Mouse (Mus musculus) cerebellum, adult 8-10 months (tissue): ENCODE data around the gene Pheta1.

Experiments used
- DNase-seq: peaks from one replicate; pipeline ENCODE4 v3.0.0; 2022

Gene Pheta1

DNA sequence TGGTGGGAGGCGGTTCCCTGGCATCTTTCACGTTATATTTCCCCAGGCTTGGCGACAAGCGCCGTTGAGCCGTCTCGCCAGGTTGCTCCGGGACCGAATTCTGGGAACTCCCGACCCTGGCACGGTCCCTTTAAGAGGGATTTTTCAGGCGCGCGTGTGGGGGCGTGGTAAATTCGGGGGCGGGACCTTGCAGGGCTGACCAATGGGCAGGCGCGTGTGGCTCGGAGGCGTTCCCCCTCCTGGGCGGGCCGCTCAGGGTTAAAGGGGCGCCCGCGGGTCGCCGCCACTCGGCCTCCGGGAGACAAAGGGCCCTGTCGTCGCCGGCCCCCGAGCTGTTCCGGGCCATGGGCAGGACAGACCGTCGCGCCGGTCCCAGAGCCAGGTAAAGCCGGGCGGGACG, at the start of gene Pheta1:
Pheta1 (plus strand) TSS at position 242 of the 400 bp plus-strand sequence.
- peak; percentile 93 for DNase-seq

DNA sequence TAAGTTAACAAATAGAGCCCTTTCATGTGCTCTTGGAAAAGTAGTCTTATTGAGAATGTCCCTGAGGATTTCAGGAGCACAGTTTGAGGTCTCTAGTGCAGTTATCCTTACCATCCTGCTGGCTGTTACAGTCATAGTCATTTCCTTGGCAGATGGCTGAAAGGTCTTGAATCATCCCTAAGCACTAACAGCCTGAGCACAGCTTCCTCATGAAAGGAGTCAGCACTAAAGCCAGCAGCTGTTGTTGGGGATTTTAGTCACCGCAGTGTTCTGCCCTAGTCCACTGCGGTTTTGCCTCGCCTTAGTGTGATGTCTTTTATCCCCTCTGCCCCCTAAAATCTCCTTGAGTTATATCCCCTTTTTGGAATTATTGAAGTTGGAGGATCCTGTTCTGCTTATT, 41.6 kb upstream of the Pheta1 start:
- peak; percentile 23 for DNase-seq

DNA sequence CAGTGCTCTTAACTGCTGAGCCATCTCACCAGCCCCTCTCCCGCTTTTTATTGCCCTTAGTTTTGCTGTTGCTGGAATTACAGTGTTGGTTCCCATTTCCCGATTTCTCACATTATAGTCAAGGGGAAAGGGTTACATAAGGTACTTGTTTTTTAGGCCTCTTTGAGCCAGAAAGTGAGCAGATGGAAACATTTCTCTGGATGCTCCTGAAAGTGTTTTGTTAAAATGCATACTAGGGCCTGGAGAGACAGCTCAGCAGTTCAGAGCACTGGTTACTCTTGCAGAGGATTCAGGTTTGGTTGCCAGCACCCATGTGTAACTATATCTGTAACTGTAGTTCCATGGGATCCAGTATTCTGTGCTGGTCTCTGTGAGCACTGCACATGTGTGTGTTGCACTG, 40.6 kb upstream of the Pheta1 start:
- DNase-seq, result no peak

DNA sequence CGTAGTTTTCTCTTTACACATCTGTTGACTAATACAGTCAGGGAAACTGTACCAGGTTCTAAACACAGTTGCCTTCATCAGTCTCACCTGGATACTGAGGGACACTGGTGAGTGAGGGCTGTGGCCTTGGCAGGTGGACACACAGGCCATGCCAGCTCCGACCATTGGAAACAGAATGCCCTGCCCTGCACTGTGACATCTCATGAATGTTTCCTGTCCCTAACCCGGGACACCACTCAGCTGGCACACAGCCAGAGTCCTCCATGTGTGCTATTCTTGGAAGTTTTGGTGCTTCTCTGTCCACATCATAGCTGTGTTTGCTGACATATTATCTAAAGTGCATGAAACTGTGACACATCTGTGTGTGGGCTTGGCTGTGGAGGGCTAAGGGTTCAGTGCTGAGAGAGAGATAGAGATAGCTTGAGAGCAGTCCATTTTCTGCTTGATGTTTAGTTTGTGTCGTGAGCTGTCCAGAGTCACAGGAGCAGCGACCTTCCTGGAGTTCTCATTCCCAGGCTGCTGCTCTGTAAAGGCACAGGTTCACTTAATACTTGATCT, 39.0 kb upstream of the Pheta1 start:
- peak; percentile 43 for DNase-seq

DNA sequence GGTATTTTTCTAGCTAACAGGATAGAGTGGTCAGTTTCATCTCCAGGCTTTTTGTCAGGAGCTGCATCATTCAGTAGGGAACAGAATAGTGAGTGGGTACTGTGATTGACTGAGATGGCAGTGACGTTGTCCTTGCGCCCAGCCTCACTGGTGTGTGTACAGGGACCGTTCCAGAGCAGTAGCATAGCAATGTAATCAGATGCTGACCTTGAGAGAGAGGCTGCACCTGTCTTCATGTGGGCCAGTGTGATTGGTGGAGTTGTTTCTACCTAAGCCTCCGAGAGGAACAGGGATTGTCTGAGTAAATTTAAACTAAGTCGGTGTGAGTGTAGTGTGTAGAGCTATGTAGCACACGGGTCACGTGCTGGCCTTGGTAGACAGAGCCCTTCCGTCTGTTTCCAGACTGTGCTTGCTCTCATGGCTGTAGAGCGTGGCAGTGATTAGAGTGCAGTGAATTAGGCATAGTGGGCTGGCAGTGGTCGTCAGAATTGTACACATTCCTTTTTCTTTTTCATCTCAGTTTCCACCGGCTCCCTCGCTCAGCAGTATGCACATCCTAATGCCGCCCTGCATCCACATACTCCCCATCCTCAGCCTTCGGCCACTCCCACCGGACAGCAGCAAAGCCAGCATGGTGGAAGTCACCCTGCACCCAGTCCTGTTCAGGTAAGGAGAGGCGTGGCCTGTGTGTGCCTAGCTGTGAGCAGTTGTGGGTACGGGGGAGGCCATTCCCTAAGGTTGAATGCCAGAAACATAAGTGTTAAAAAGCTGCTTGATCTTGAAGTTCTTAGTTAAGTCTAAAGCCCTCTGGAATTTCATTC, 38.2 kb upstream of the Pheta1 start:
- no peak for DNase-seq

DNA sequence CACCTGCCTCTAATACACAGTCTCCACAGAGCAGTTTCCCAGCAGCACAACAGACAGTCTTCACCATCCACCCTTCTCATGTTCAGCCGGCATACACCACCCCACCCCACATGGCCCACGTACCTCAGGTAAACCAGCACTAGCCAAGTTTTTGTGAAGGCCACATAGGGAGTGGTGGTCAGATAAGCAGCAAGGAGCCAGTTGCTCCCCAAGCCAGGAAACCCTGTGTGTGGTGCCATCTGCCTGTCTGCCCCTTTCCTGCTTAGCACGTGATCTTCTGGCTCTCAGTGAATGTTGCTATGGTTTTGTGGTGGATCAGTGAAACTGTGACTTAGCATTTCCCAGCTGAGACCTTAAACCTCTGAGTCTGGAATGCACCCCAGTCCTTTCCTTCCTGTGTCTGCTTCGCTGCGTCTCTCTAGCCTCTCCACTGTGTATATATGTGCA, 37.3 kb upstream of the Pheta1 start:
- peak; percentile 48 for DNase-seq

DNA sequence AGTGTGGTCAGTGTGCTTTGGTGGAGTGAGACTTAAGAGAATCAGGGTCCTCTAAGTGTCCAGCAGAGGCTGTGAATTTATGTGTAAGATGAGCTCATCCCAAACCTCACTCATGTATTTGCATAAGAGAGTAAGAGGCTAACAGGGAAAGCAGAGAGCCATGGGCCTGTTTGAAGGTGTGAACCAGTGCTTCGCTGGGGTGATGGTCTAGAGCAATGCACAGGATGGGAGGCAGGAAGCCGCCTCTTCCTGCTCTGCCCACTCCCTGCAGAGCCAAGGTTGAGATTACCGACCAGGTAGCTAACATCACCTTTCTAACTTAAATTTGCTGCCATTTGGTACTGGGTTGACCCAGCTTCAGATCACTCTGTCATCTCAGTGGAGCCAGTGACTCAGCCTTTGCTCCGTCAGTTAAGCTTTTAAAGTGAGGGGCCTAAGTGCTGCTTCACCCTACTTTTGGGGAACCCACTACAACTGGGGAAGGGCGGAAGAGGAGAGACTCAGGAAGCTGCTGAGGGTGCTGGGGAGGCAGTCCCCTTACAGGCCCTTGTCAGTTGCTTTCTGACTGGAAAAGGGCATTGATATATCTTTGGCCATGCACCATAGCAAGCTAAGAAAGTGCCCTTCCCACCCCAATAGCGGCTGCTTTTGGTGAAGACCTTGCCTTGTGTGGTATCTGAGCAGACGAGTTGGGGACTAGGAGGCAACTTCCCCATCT, 36.1 kb upstream of the Pheta1 start:
- DNase-seq, result peak; percentile 15

DNA sequence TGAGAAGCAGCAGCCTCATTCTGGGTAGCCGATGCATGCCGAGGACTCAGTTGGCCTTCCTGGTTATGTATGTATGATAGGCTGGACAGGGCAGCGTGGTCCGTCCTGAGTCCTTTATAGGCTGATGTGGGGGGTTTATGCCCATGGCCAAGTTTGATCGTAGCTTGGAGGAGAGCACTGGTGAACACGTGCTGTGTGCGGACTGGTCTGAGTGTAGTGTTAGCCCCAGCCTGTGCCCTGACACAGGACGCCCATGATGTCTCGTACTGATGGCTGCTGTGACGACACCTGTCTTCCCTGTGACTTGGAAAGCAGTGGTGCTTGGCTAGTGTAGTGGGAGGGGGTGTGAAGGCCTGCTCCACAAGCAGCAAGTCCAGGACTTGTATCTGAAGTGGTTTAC, 35.0 kb upstream of the Pheta1 start:
- DNase-seq, result peak; percentile 22

DNA sequence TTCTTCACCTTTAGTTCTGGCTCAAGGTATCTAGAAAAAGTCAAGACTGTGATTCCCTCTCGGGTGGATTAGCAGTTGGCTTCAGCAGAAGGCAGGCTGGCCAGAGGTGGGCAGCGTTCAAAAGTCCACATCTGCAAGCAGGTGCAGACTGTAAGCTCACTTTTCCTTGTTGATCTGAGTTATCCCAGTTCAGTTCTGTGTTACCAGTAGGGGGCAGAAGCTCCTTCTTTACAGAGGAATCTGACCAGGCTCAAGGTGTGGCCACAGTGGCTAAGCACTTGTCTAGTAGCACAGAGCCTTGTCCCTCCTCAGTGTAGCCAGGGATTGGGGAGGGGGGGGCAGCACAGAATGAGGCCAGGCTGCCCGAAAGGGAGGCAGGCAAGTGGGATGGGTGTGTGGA, 33.7 kb upstream of the Pheta1 start:
- peak; percentile 78 for DNase-seq

DNA sequence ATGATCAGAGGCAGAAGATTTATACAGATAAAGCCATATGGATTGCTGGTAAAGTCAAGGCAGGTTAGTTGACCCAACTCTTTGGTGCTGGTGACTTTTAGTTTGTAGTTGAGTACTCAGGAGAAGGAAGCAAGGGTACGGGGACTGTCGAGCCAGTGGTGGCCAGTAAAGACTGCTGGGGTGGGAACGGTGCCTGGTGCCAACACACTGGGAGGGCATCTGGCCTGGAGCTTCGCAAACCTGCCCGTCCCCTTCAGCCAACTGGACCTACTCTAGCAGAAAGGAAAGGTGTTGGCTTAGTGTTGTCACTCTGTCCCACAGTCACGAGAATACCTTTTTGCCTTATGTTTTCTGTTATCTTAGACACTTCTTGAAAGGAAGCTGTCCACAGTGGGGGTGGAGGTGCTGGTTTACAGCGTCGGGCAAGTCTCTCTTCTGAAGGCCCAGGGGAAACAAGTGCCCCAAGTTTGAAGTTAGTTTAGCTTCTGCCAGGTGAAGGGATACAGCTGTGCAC, 32.9 kb upstream of the Pheta1 start:
- peak; percentile 29 for DNase-seq

DNA sequence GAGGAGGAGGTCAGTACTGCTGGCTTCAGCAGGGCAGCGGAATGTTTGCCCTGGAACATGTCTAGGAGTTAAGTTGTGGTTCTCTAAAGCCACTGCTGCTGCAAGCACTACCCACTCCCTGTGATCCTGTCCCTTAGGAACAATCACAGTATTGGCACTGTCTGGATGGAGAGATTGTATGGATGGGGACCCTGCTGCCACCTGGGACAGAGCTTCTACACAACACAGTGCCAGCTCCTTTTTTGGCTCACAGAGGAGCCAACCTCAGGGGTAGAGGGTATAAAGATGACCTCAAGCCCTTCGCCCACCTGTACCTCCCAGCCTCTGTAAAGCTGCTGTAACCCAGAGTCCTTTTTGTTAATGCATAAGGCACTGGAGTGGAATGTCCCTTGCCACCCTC, 32.2 kb upstream of the Pheta1 start:
- DNase-seq, result peak; percentile 18

DNA sequence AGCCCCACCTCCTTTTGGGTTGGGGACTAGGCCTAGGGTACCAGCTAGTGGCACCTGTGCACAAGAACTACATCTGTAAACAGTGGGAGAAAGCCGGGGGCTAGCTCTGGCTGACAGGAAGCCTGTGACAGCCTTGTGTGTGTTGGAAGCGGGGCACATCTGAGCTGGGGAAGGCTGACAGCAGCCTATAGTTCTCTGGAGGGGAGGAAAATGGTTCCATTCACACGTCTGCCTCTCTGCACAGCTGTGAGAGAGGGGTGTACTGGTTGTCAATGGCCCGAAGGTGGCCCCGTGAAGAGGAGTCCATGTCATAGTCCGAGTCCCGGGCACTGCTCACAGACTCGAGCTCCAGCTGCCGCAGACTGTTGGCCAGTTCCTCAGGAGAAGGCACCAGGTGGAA, 31.2 kb upstream of the Pheta1 start:
- DNase-seq, result peak; percentile 28

DNA sequence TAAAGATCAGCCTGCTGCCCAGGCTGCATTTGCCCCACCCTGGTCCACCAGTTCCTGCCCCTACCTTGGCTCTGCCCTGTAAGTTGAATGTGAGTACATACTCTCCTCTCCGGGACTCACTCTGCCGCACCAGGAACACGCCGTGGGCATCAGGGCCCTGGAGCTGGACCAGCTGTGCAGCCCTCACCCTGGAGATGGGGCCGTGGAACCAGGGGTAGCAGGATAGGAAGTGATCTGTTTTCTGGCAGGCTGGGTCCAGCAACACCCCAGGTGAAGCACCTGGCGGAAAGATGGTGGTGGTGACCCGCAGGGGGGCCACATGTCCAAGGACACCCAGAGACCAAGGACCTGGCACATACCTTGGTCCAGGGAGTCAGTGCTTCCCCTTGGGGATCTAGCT, 30.4 kb upstream of the Pheta1 start:
- peak; percentile 28 for DNase-seq

DNA sequence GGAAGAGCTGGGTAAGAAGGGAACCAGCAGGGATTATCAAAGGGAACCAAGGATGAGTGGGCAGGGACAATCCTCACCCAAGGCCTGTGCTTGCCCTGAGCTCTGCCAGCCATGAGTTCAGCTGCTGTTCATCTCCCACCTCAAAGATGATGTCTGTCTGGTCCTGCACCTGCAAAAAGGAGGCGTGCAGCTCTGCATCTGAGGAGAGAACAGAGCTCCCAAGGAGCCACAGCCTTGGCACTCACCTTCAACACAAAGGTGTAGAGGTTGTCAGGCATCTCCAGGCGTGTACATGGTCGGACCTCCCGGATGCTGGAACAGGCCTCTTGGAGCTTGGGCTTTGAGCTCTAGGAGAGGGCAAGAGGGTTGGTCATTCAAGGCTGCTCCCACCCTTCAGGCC, 29.9 kb upstream of the Pheta1 start:
- no peak for DNase-seq

DNA sequence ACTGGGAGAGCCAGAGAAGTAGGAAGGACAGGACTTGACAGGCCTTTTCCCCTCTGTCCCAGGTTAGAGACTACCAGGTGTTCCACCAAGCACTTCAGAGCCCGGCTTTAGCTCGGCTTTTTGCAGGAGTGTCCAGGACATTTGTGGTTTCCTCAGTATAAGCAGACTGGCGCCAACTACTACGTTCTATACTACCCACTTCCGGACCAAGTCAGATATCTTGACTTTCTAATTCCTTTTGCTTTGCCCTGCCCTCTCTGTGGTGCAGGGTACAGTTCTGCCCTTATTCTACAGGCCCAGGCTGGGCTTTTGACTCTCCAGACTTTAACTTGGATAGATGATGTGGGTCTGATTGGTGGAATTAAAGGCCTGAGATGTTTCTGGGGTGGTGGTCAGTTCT, 29.2 kb upstream of the Pheta1 start:
- no peak for DNase-seq

DNA sequence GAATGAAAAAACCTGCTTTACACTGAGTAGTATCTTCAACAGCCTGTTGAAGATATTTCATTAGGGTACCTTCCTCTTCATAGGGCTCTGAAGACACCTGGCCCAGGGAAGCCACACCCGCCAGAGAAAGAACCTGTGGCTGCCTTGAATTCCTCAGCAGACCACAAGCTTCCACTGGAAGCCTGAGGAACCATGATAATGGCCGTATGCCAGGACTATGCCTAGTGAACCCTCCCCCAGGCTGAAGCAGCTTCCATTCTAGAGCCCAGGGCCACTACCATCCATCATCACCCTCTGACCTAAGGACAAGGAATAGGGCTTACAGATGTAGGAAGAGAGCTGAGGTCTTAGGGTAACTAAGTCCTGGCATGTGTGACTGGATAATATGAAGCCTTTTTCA, 28.6 kb upstream of the Pheta1 start:
- DNase-seq, result peak; percentile 17

DNA sequence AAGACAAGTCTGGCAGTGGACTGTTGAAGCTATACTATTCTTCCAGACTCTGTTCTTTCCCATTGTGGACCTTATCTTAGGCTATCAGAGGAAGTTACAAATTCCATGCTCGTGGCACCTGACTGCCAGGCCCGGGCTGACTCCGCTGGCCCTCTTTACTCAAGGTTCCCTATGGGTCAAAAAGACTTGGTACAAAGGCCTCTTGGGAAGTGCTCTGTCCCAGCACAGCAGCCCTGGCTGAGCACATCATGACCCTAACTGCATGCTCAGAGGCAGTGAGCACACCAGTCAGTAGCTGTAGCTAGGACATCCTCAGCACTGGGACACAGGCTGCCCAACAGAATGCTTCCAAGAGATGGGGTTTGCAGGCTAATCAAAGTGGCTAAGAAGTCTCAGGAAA, 28.1 kb upstream of the Pheta1 start:
- DNase-seq, result no peak

DNA sequence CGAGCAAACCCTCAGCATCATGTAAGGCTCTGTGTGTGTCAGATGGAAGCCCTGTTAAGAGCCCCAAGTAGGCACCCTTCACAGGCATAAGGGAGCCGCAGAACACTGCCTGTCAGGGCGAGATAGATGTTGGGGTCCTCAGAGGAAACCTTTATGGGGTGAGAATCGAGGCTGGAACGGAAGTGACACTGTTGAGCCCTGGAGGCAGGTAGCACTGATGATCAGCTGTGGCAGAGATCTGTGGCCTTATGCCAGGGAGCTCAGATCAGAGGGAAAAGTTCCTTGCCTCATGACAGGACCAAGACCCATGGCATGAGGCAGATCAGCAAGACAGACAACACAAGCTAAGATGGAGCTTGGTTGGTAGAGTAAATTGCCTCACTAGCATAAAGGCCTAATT, 27.7 kb upstream of the Pheta1 start:
- peak; percentile 34 for DNase-seq

DNA sequence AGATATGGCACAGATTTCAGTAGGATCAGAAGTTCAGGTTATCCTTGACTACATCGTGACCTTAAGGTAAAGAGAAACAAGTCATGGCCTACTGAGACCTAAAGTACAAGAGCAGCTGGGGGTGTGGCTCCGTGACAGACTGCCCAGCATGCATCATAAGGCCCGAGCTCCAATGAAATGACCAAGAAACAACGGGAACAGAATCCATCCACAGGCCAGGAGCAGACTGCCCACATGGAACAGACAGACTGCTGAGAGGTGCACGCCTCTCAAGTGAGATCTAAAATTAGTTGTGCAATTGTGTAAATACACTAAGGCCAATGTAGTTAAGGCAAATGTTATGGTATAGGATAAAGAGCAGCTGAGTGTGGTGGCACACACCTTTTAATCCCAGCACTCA, 27.2 kb upstream of the Pheta1 start:
- DNase-seq, result peak; percentile 35

DNA sequence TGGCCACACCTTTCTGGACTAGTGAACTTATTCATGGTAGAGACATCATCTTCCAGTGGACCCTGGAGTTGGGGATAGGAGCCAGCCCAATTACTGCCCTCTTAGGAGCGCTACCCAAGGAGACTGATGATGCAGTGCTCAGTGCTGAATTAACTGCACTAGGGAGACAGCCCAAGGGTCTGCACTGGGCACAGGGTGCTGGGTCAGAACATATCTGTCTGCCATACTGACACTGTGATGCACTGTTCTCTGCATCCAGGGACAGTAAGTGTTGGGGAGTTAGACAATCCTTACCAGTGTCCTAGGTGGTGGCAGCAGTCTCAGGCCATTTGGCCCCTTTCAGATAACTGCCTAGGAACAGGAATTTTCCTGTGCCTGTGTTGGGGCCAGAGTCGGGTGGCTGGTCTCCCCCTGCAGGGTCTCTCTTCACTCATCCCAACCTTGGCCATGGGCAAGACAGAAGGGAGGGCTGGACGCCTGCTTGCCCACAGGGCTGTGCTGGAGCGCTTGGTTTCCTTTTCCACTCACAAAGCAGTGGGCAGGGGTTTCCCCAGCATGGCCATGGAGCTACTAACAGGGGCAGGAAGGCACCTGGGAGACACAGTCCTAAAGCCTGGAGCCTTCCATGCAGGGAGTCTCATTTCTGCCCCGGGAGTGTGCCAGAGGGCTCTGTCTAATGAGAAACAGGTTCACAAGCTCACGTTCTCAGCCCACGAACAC, 25.8 kb upstream of the Pheta1 start:
- DNase-seq, result peak; percentile 35

DNA sequence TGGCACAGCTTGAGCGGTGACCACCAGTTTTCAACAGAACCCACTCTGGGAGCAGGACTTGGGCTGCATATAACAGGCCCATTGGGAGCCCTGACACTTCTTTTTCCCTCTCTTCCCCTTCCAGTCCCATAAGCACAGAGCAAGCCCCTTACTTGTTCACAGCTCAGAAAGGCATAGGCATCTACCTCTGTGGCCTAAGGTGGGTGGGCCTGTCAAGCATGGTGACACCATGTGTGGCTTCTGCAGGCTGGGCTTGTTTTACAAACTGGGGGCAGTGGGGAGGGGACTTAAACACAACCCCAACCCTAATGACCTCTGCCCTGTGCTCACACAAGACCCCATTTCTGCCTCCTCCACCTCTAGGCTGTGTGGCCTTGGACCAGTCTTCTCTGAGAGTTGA, 25.1 kb upstream of the Pheta1 start:
- DNase-seq, result peak; percentile 18

DNA sequence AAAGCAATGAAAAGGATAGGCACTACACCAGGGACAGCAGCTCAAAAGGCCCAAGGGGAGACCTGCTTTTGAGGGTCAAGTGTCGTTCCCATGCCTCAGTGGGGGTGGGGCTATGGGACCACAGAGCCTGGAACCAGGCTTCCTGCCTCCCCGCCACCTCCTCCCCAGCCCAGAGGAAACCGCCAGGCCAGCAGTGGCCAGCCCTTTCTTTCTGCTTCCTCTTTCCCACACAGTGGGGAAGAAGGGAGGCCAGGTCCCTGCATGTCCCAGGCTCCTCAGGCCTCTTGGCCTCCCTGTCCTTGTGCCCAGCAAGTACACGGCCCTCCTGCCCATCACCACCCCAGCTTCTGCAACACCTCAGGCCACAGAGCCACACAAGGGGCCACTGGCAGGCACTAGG, 24.7 kb upstream of the Pheta1 start:
- peak; percentile 23 for DNase-seq

DNA sequence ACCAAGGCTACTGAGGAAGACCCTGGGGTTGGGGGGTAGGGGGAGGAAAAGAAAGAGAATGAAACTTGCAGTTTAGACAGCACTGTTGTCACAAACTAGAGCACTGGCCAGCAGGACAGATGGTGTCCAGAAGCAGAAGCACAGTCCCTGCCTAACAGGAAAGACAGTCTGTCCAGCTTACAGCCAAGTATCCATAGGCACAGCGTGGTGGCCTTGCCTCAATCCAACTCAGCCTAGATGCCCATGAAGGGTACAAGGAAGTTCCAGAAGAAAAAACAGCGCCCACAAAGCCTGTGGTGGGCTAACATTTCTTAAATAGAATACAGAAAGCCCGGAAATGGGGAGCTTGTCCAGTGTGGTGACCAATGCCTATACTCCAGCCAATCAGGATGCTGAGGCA, 23.2 kb upstream of the Pheta1 start:
- DNase-seq, result no peak
